Mouse (Mus musculus) activated CD4-positive, CD25-positive, alpha-beta regulatory T cell, adult 4 months (primary cell): ENCODE results near the gene Sfr1. TPM values are rescaled to one million over a fixed set of nuclear protein-coding genes. Genes with fewer than 3 reads are reported as not detected.
A peak's percentile ranks its signal among the peaks of the same experiment; 100 is the strongest.

Experiments
- ATAC-seq: one replicate; pipeline ENCODE4 v1.8.0; 2017
- polyA plus RNA-seq, 2 experiments: library from polyadenylated mRNA; unstranded; fragments of 100-300 nt; shearing (Covaris generic); gene quantifications; one replicate each; pipeline ENCODE4 v1.2.1; 2017

The Sfr1 gene
- polyA plus RNA-seq = 100 to 1,000 TPM; 132 to 161 TPM

DNA sequence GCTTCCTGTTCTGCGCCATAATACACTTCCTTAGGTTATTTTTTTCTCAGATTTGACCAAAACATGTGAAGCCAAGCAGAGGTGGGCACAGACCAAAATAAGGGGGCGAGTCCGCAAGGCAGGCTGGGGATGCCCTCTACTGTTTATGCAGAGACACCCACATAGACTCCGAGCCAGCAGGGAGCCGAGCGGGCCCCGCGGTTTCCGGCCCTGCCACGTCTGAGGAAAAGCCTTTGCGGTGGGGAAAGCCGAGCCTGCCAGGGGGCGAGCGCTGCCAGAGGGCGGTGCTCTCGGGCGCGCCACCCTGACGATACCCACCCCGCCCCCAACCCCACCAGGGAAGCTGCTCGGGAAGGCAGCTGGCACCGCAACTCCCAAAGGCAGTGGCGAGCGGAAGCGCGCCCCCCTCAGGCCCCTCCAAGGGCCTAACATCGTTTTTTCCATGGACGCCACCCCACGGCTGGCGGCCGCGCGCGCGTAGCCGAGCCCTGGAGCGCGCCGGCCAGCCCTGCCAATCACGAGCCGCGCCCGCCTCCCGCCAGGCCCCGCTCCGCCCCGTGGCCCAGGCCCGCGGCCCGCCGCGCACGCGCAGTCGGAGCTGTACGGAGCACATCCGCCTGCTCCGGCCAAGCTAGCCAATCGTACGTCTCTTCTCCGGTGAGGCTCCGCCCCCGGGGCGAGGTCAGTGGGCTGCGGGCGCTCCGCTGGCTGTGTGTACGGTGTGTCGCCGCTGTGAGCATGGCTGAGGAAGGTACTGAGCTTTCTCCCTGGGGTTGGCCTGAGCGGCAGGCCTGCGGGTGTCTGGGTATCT is at the start of gene Sfr1:
TSS of gene Sfr1 (plus strand) at position 612 of the 811 bp plus-strand sequence.
- peak; percentile 75 for ATAC-seq

DNA sequence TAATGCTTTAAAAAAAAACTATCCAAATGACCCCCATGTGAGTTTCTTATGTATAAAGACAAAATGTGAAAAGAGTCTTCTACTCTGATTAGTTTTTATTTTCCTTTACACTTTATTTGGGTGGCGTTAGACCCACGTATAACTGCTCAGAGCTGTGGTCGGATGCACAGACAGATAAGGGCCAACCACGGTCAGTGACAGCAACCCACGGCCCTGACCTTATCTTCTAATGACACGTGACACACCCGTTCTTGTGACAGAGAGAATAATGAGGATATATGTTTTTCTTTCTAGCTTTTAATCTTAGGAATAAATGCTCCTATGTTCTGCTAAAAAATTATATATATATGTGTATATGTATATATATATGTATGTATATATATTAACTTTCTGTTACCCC is 41.9 kb upstream of the Sfr1 start:
- ATAC-seq = no peak

DNA sequence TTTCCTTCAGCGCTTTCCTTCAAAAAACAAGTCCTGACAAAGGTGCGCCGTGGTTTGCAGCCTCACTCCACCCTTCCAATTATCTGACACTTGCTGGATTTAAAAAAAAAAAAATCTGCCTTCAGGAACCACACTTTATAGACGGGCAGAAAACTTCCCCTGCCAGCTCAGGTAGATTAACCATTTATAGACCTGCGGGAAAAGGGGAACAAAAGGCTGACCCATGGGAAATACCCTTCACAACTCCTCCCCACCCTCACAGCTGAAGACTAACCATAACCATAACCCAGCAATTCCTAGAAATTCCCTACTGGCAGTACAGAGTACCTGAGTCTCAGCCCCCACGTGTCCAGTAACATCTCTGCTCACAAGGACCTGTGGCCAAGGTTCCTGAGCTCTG is 39.5 kb upstream of the Sfr1 start, which contains the start of gene Col17a1:
TSS of gene Col17a1 (minus strand) at position 101 of the 400 bp plus-strand sequence.
- no peak for ATAC-seq

DNA sequence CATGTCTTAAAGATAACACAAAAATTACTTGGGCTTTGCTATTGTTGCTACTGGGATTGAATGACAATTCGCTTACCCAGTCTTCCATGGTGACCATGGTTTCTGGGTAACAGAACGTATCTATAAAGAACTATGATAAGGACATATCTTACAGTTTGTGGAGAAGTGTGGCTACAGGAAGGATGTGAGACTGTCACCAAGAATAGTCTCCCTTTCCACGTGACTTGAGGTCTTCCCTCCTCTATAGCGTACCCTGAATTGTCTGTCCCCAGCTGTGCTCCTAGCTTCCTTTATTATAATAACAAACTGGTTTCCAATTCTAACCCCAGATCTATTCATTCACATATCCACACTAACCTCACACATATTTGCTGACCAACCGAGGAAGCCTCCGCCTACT is 35.8 kb upstream of the Sfr1 start:
- ATAC-seq = no peak

DNA sequence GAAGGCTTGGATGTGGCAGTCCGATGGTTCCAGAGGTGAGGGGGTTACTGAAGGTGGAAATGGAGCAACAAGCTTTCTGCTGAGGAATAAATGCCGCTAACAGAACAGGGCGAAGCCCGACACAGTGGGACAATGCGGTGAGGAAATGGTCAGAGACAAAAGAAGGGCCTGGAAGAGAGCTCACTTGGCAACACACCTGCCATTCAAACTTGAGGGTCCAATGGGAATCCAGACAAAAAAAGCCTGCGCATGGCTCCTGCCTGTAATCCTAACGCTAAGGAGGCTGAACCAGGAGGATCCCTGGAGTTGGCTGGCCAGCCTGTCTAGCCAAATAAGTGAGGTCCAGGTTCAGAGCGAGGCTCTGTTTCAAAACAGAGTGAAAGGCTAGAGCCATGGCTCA is 35.1 kb upstream of the Sfr1 start:
- ATAC-seq = no peak

DNA sequence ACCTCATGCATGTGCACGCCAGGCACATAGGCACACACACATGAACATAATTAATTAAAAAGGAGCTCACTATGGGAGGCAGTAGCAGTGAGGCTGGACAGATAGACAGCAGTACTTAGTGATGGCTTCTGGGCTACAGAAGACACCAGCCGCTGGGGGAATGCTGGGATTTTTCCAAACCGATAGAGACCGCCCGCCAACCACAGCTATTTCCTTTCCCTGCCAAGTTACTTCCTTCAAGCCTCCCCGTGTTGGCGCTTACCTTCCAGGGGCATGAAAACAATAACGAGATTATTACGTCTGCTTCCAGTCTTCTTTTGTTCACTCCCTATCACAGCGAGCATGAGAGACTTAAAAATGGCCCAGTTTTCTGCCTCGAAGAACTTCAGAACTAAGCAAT is 34.4 kb upstream of the Sfr1 start:
- no peak for ATAC-seq

DNA sequence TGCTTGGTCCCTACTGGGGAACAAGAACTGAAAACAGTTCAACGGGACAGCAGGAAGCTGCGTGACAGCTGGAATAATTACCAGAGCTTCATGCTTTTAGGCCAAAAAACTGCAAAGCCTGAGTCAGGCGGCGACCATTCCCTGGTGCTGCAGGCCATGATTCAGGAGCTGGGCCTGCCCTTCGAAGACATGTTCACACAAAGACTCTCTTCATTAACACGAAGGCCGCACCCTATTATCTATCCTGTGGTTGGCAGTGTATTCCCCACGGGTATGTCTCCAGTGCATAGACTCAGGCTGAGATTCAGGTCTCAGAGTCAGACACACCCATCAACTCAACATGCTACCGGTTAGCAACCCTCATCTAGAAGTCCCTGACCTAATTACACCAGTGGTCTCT is 33.2 kb upstream of the Sfr1 start:
- no peak for ATAC-seq

DNA sequence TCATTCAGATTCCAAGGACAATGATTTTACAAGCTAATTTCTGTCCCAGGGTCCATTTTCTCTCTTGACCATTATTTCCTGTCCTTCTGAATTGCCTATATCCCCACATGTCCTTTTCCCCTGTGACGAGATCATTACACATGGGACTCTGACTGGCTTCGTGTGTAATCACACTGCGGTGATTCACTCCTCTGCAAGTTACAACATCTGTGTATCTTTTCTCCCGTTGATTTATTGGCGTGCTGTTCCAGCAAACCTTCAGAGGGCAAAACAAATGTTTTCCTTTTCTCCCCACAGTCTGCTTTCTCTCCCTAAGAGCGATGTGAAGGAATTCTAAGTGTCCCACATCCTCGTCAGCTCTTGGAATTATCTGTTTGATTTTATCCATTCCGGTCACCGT is 31.7 kb upstream of the Sfr1 start:
- no peak for ATAC-seq

DNA sequence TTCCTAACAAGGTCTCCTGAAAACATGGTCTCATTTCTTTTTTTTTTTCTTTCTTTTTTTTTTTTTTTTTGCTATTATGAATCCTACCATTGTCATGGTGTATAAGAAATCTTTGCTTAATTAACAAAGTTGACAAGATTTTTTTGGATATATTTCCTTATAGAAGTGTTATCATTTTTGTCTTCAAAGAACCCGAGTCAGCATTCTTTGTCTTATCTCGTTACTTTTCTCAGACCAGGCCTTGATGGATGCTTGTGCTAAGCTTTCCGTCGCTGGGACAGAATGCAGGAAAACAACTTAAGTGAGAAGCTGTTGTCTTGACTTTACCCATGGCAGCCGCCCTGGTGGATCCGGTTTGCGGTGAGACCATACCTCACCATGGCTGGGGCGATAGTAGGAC is 31.0 kb upstream of the Sfr1 start:
- no peak for ATAC-seq

DNA sequence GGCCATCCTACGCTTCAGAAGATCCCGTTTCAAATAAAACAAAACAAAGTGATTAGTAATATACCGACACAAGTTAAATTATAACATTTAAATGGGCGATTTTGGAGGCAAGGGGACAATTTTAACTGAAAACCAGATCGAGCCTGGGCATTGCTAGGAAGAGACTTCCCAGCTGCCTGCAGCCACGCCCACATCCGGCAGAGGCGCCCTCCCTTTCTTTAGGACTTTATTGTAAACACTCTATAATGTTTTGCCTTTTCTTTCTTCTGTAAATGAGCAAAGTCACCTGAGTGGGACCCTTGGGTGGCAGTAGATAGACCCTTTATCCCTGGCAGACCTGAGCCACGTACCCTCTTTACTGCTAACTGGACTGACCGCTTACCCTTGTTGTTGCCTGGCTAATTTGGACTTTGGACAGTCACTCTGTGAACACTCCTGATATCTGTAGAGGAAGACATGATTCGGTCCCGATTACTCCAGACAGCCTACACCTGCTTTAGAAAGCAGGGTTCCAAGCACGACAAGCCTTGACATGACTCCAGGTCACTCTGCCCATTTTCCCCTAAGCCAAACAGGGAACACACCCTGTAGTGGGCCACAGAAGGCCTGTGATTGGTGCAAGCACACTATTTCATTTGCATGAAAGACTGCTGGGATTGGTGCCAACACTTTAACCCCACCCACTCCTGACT is 26.3 kb upstream of the Sfr1 start:
- no peak for ATAC-seq

DNA sequence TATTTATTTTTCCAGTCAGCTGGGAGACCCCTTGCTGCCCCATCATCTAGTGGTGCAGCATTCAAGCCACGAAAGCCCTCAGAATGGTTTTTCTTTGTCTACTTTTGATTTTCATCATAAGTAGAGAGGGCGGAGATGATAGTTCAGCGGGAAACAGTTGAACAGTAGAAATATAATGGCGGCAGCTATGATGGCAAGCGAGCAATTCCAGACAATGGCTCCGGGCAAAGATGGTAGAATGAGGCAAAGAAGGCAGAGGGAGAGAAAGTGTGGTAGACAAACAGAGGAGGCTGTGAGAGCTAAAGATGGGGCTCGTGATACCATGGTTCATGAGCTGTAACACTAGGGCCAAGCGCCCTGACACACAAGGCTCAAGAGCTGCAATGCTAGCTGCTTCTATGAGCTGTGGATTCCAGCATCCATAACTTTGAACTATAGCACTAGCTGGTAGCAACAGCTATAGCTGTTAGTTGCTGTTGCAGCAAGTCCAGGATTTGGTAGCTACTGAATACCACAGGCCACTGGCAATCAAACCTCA is 25.6 kb upstream of the Sfr1 start:
- ATAC-seq = no peak

DNA sequence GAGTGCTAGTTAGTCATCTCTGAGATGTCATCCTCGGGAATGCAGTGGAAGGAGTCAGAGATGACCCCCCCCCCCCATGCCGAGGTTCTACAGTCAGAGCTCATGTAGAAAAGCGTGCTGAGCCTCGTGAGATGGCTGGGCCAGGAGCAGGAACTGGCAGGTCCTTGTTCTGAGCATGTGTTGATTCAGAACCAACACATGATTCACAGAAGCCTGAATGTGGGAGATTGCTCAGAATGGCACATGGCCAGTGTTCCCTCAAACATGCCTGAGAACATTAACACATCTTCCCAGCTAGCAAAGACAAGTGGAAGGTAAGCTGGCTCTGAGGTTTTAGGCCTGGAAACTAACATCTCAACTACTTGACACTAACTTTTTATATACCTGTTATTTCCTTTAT is 21.1 kb upstream of the Sfr1 start:
- ATAC-seq = no peak

DNA sequence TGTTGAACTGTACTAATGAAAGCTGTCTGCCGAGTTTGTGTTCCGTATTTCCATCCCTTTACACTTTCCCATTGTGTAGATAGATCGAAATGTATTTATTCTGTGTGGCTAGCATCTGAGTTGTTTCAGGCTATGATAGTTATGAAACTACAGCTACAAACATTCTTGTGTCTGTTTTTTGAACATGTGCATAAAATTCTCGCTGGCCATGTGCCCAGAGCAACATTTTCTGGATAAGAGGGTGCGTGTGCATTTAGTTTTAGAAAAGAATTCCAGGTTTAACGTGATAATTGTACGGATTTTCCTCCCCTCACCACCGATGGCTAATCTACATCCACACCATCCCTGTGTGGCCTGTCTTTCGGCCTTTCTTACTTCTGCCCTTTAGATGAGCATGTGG is 18.0 kb upstream of the Sfr1 start:
- no peak for ATAC-seq

DNA sequence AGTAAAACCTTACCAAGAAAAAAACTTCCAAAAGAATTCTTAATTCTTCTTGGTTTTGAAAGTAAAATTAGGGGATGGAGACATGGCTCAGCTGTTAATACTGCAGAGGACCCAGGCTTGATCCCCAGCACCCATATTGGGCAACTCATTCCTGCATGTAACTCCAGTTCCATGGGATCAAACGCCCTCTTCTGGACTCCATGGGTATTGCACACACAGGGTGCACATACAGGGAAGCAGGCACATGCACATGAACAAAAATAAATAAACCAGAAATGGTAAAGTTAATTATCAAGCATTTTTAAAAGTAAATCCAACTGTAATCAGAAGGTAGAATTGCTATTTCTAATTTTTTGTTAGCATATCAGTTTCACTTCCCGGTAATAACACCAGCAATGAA is 15.3 kb upstream of the Sfr1 start:
- ATAC-seq = no peak

DNA sequence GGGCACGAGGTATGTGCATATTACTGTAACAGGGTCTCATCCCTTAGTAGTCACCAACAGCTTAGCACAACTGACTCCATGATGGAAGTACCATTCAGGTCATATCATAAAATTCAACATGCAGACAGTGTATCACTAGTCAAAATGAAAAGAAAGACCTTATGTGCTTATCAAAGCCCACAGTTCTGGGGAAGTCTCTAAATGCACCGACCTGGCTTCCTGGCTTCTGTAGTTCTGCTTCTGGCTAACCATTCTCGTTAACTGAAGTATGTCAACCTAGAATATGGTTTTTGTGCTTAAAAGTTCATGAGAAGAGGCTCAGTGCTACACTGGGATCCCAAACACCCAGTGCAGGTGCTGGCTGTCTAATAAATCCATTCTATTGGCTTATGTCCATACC is 12.3 kb upstream of the Sfr1 start:
- ATAC-seq = no peak

DNA sequence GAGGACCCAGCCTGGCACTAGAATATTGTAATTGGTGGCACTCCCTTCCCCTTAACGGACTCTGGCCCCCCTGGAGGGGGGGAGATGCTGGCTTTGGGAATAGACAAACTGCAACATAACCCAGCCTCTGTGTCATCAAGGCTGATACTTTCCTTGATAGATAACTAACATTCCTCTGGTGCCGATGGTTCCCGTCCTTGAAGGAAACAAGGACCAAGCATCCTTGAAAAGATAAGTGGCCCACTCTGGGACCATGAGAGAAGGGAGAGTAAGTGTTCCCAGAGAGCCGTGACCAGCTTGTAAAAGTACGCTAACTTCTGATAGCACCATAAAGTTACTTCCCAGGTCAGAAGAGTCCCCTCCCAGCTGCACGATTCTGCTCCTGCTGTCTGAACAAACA is 9.0 kb upstream of the Sfr1 start:
- ATAC-seq = no peak

DNA sequence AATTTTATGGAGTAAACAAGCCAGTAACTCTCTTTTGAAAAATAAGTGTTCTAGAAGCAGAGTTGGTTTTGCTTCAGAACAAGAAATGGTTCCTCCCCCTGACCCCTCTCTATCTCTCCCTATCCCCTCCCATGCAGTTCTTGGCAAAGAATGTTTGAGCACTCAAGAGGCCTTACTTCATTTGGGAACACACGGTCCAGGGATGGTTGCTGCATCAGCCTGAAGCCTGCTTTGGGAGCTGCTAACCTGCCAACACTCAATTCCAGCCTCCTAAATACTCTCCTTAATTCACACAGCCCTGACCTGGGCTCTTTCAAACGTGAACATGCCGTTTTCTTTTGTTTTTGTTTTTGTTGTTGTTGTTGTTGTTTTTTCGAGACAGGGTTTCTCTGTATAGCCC is 6.6 kb upstream of the Sfr1 start:
- no peak for ATAC-seq

DNA sequence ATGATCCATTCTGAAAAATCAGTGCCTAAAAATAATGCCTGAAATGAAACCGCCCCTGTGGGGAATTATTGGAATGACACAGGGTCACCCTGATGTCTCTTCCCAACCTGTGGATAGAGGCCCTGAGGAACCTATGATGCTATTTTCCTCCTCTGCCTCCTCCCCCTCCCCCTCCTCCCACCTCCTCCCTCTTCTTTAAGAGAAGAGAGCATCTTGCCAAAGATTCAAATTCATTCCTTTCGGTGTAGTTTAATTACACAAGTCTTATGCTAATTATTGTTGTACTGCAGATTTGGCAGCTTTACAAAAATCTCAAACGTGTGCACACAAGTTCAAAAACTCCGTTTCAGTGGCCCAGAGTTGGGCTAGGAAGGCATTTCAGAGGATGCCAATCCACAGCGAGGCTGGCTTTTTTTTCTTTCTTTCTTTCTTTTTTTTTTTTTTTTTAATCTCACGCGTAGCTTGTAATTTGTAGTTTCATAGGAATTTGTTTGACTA is 5.8 kb upstream of the Sfr1 start:
- ATAC-seq = no peak

DNA sequence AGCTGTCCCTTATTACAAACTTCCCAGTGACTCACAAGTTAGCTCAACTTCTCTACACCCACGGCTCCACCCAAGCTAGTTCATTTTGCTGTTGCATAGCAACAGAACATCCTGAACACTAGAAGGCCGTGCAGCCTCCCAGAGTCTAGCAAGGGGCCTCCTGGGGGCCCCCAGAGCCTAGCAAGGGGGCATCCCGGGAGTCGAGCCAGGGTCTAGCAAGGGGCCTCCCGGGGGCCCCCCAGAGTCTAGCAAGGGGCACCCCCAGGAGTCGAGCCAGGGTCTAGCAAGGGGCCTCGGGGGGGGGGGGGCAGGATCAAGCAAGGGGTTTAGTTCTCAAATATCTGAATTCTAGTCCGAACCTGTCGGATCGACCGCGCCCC is 801 bp upstream of the Sfr1 start:
- peak; percentile 72 for ATAC-seq

DNA sequence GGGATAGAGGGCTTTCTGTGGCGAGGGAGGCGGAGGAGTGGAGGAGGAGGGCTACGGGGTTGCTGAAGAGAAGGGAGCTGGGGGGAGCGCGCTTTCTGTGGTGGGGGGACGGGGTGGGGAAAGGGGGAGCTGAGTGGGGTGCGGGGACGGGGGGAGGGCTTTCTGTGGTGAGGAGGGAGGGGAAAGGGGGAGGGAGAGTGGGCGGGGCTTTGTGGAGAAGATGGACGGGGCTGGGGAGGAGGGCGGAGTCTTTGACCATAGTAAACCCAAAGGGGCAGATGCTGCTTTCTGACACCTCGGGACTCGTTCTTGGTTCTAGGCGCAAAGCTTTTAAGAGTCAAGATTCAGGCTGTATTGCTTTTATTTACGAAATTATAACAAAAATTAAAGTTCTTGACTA is 449 bp downstream of the Sfr1 start:
- no peak for ATAC-seq

DNA sequence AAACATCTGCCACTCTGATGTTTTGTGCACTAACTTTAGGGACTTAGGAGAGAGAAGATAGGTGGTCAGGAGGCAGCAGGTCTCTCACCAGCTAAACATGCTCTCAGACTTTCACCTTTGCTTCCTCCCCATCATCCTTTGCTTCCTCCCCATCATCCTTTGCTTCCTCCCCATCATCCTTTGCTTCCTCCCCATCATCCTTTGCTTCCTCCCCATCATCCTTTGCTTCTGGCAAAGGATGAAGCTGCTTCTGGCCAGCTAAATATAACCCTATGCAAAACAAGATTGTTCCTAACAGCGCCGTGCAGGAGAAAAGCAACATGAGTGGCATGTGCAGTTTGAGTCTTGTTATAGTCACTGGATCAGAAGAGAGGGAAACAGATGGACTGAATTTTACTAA is 15.6 kb downstream of the Sfr1 start:
- no peak for ATAC-seq

DNA sequence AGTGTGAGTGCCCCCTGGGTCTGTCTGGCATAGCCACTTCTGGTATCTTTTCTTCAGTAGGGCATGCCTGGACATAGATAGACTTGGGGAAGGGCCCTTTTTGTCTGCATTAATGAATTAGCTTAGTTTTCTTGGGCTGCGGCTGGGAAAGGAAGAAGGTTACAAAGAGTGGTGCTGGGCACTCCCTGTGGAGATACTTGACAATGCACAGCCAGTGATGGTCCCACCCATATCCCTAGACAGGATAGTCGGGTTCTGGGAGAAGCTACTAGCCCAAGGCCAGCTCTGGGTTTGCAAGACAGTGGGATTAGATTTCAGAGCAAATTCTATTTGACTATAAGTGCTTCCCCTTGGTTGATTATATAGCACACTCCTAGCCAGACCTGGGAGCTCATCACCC is 17.5 kb downstream of the Sfr1 start:
- ATAC-seq = no peak

DNA sequence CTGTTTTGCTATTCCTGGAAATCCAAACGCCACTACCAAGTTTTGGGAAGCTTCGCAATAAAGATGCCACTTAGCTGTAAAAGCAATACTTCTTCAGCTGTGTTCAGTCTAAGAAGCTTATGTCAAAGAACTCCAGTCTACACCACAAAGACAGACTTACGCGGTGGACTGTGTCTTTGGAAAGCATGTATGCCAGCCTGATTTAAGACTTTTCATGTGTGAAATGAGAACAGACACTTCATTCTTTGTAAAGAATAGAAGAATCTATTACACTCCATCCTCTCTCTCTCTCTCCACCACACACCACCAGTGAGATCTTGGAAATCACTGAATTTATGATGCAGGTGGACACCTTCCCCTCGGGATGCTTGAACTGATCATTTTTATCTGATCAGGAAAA is 18.9 kb downstream of the Sfr1 start:
- no peak for ATAC-seq

DNA sequence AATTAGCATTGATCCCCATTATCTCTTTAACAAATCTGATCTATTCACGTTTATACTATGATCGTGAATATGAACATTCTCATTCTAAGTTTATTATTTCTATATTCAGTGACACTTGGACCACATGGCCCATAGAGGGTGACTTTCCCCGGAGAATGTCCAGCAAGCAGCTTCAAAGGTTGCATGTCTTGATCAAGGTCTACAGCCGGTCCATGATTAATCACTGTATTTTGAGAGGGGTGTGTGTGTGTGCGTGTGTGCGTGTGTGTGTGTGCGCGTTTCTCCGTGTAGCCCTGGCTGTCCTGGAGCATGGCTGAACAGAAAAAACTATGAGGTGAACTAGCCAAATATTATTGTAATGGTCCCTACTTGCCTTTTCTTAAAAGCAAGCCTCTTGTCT is 21.0 kb downstream of the Sfr1 start:
- no peak for ATAC-seq
